Mouse (Mus musculus) olfactory bulb, adult 2 months (tissue): ENCODE measurements around the gene Rad51b.

Experiments used
- CTCF ChIP-seq: fragments of 200-500 bp; IDR thresholded peaks from 2 replicates; pipeline ENCODE4 v1.5.1; 2012; ENCODE audit warnings: low read depth, mild to moderate bottlenecking, low read length, moderate library complexity; ENCODE audit not compliant: insufficient read depth
- POLR2A ChIP-seq: fragments of 200-500 bp; IDR thresholded peaks from 2 replicates; pipeline ENCODE4 v1.6.1; 2012; ENCODE audit warnings: mild to moderate bottlenecking, low read depth, low read length, moderate library complexity; ENCODE audit not compliant: insufficient read depth

- TF ChIP-seq CTCF (no peak), POLR2A (no peak)
These were observed 549.4 kb downstream of the Rad51b start for GRCm38 (mm10) chr12:79846247-79847151.
